Mouse (Mus musculus): ENCODE results near the gene Olfr807. TPM values are rescaled to one million over a fixed set of nuclear protein-coding genes. Genes with fewer than 3 reads are reported as not detected.

Gene Olfr807
- polyA plus RNA-seq, 1 experiment from 2014 or later: not detected

DNA sequence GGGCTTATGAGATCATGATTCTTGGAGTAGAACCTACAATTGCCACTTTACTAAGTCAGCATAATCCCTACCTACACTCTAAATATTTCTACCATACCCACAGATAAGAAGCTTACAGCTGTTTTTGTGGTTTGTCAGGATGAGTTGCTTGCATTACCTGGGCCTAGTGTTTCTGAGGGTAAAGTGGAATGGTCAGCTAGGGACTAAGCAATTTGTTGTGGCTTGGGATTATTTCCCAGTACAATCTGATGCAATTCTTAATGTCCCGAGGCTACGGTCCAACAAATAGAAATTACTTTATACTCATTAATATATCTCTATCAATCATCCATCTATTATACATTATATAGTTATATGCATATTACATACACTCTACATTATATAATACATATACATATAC is 28.3 kb downstream of the Olfr807 start, which contains the start of gene Olfr805:
Gene Olfr805, minus strand, starts transcription at position 101 of the 400 bp plus-strand sequence.
- Histone ChIP-seq H3K27ac (ENCODE audit: low read depth, low read length) (no peak within 1 kb of the TSS), H3K36me3 (ENCODE audit: control insufficient read depth, insufficient read depth) (no peaks in the 10 kb centered on the region), H3K4me1 (replicated peaks; ENCODE audit: control insufficient read depth, insufficient read depth, low read length) (no peaks in the 10 kb centered on the region), H3K4me3 (ENCODE audit: low read depth, low read length) (no peak within 1 kb of the TSS), H3K9ac (ENCODE audit: low read depth, low read length) (no peak within 1 kb of the TSS), H3K27me3 (replicated peaks; ENCODE audit: control insufficient read depth, insufficient read depth, low read length) (no peaks in the 10 kb centered on the region), H3K9me3 (ENCODE audit: control insufficient read depth) (no peaks in the 10 kb centered on the region), H3K4me2 (replicated peaks; ENCODE audit: low read depth) (no peak within 1 kb of the TSS)
- TF ChIP-seq CTCF (IDR thresholded peaks at IDR 0.05; ENCODE audit: low read depth): no peak
- 97% methylated on average over 2 of the region's 2 CpGs for WGBS
- no peak for ATAC-seq

Small RNA genes lying within 50 kb of the gene (microRNA-seq; reads per million reads assigned to microRNA genes)
- not detected for gene Gm24485

Other genes starting within 250 kb of the Olfr807 start
- gene Olfr791, start 236.0 kb downstream of the Olfr807 start, polyA plus RNA-seq (2015; fragmentation: Nextera tagmentation; extraction: Ambion mirVana): not detected in 2 replicates
- gene Olfr792, start 218.6 kb downstream of the Olfr807 start, polyA plus RNA-seq (2015; fragmentation: Nextera tagmentation; extraction: Ambion mirVana): not detected in 2 replicates
- not detected in 2 replicates for gene Olfr794, start 190.1 kb downstream of the Olfr807 start, polyA plus RNA-seq (2015; fragmentation: Nextera tagmentation; extraction: Ambion mirVana)
- not detected in 2 replicates for gene Olfr796, start 145.2 kb downstream of the Olfr807 start, polyA plus RNA-seq (2015; fragmentation: Nextera tagmentation; extraction: Ambion mirVana)
- not detected in 2 replicates for gene Olfr798, start 129.9 kb downstream of the Olfr807 start, polyA plus RNA-seq (2015; fragmentation: Nextera tagmentation; extraction: Ambion mirVana)
- gene Olfr799, start 120.3 kb downstream of the Olfr807 start, polyA plus RNA-seq (2015; fragmentation: Nextera tagmentation; extraction: Ambion mirVana): not detected in 2 replicates
- gene Olfr800, start 100.1 kb downstream of the Olfr807 start, polyA plus RNA-seq (2015; fragmentation: Nextera tagmentation; extraction: Ambion mirVana): not detected in 2 replicates
- gene Olfr801, start 83.9 kb downstream of the Olfr807 start, polyA plus RNA-seq (2015; fragmentation: Nextera tagmentation; extraction: Ambion mirVana): not detected in 2 replicates
- not detected in 2 replicates for gene Olfr802, start 69.6 kb downstream of the Olfr807 start, polyA plus RNA-seq (2015; fragmentation: Nextera tagmentation; extraction: Ambion mirVana)
- not detected in 2 replicates for gene Olfr803, start 63.5 kb downstream of the Olfr807 start, polyA plus RNA-seq (2015; fragmentation: Nextera tagmentation; extraction: Ambion mirVana)
- gene Olfr804, start 54.6 kb downstream of the Olfr807 start, polyA plus RNA-seq (2015; fragmentation: Nextera tagmentation; extraction: Ambion mirVana): not detected in 2 replicates
- gene Olfr805, start 28.4 kb downstream of the Olfr807 start, polyA plus RNA-seq (2015; fragmentation: Nextera tagmentation; extraction: Ambion mirVana): not detected in 2 replicates
- not detected in 2 replicates for gene Olfr806, start 15.9 kb downstream of the Olfr807 start, polyA plus RNA-seq (2015; fragmentation: Nextera tagmentation; extraction: Ambion mirVana)
- not detected in 2 replicates for gene Olfr808, start 7.7 kb upstream of the Olfr807 start, polyA plus RNA-seq (2015; fragmentation: Nextera tagmentation; extraction: Ambion mirVana)
- not detected in 2 replicates for gene Olfr809, start 16.8 kb upstream of the Olfr807 start, polyA plus RNA-seq (2015; fragmentation: Nextera tagmentation; extraction: Ambion mirVana)
- gene Olfr810, start 37.1 kb upstream of the Olfr807 start, polyA plus RNA-seq (2015; fragmentation: Nextera tagmentation; extraction: Ambion mirVana): not detected in 2 replicates
- not detected in 2 replicates for gene Olfr811, start 46.6 kb upstream of the Olfr807 start, polyA plus RNA-seq (2015; fragmentation: Nextera tagmentation; extraction: Ambion mirVana)
- not detected in 2 replicates for gene Olfr812, start 88.3 kb upstream of the Olfr807 start, polyA plus RNA-seq (2015; fragmentation: Nextera tagmentation; extraction: Ambion mirVana)
- gene Olfr813, start 97.6 kb upstream of the Olfr807 start, polyA plus RNA-seq (2015; fragmentation: Nextera tagmentation; extraction: Ambion mirVana): not detected in 2 replicates
- not detected in 2 replicates for gene Olfr814, start 122.1 kb upstream of the Olfr807 start, polyA plus RNA-seq (2015; fragmentation: Nextera tagmentation; extraction: Ambion mirVana)
- not detected in 2 replicates for gene Olfr815, start 148.1 kb upstream of the Olfr807 start, polyA plus RNA-seq (2015; fragmentation: Nextera tagmentation; extraction: Ambion mirVana)
- not detected in 2 replicates for gene Olfr816, start 157.8 kb upstream of the Olfr807 start, polyA plus RNA-seq (2015; fragmentation: Nextera tagmentation; extraction: Ambion mirVana)
- not detected in 2 replicates for gene Olfr818, start 191.3 kb upstream of the Olfr807 start, polyA plus RNA-seq (2015; fragmentation: Nextera tagmentation; extraction: Ambion mirVana)
- not detected in 2 replicates for gene Olfr819, start 209.5 kb upstream of the Olfr807 start, polyA plus RNA-seq (2015; fragmentation: Nextera tagmentation; extraction: Ambion mirVana)
- gene Olfr247, start 218.3 kb upstream of the Olfr807 start, polyA plus RNA-seq (2015; fragmentation: Nextera tagmentation; extraction: Ambion mirVana): not detected in 2 replicates
- not detected in 2 replicates for gene Gm10310, start 227.3 kb upstream of the Olfr807 start, polyA plus RNA-seq (2015; fragmentation: Nextera tagmentation; extraction: Ambion mirVana)